Mouse (Mus musculus) thymus, postnatal 36 days (tissue): ENCODE data around the gene Tfeb.

ENCODE experiments used
- DNase-seq, 2 experiments: peaks; one replicate each; pipeline ENCODE4 v3.0.0; 2022; ENCODE audit warnings: mixed read lengths in 2 of 2

Tfeb gene

DNA sequence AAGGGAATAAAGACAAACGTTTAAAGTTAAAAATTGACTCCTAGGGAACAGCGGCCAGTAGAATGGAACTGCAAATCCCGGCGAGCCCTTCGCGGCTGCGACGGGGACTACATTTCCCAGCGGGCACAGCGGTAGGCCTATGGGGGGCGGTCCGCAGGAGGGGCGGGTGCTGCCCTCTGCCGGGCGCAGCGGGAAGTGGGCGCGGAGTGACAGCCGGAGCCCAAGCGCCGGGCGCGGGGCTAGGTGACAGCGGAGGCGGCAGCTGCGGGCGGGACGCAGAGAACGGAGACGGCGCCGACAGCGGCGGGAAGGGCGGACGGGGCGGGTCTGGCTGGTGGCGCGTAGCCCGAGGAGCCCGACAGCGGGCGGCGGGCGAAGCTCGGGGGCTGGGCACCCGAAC, at the start of gene Tfeb:
Tfeb (plus strand) TSS at position 175 of the 400 bp plus-strand sequence.
- DNase-seq: peak; percentile 96 to 97

GRCm38 (mm10) chr17:47687409-47688343, 49.2 kb upstream of the Tfeb start:
- peak; percentile 90 to 94 for DNase-seq

DNA sequence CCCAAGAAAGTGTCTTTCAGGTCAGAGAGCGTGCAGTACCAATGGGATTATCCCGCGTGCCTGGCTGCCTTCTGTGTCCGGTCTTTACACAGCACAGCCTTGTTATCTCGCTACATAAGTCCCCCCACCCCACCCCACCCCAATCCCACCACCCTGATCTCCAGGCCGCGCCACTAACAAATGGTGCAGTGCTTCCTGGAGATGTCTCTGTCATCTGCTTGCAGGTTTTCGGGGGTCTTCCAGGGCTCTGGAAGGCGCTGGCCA, 48.6 kb upstream of the Tfeb start, which contains the start of gene Tomm6:
Tomm6 (minus strand) TSS at position 43 of the 264 bp plus-strand sequence.
- DNase-seq: no peak

DNA sequence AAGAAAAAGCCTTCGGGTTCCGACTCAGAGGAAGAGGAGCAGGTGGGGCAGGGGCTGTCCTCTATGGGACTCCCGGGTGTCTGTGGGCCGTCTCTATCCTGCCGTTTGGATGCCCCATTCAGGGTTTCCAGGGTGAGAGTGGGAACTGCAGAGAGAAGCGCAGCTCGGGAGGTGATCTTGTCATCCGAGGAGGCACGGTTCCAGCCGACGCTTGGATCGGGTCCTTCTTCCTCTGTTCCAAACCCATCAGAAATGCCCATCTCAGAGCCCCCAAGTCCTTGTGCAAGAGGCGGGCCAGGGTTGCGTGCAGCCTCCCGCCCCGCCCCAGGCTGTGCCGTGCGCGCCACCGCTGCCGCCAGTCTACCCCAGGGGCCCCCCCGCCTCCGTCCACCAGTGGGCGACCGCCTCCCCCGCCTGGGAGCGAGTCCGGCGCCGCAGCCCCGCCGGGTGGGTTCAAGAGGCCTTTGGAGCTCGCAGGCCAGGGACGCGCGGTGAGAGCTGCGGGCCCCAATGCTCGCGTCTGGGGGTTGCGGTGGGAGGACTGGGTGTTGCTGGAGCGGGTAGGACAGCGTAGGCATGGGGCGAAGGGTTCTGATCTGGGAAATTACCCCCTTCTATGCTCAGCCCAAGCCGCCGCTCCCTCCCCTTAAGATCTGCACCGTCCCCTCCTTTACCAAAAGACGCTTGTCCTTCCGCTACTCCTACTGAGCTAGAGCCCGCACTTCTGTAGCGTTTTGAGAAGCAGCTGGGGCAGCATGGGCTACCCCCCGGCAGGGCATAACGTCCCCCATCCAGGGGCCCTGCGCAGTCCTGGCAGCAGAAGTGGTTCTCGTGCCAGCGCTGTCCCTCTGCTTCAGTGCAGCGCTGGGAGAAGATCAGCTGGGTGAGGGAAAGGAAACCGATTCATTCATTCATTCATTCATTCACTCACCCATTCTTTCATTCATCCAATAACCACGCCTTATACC, 47.9 kb upstream of the Tfeb start, which contains the start of gene Frs3:
Frs3 (plus strand) TSS at position 423 of the 968 bp plus-strand sequence.
- DNase-seq: peak; percentile 48 to 66

- no peak for DNase-seq
Measured at GRCm38 (mm10) chr17:47689894-47690293, 46.9 kb upstream of the Tfeb start.

DNA sequence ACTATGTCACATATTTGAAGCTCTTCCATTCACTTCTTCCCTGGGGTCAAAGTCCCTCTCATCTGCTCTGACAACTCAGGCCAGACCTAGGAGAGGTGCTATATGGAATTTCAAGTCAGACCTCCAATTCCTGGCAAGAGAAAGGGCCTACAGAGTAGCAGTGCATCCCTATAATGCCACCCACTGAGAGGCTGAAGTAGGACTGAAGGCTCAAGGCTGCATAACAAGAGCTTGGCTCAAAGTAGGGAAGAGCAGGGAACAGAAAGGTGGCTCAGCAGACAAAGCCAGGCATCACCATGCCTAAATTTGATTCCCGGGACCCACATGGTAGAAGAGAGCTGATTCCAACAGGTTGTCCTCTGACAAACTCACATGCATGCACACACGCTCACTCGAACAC, 45.2 kb upstream of the Tfeb start:
- DNase-seq: no peak

GRCm38 (mm10) chr17:47693671-47694441, 43.0 kb upstream of the Tfeb start:
- DNase-seq: no peak

- DNase-seq: no peak
Measured at GRCm38 (mm10) chr17:47694442-47694502, 42.6 kb upstream of the Tfeb start, which contains the start of gene Gm21981. TSS of gene Gm21981 (minus strand) at chr17:47694455.

- peak; percentile 94 to 96 for DNase-seq
Measured at GRCm38 (mm10) chr17:47694503-47695336, 42.1 kb upstream of the Tfeb start, which contains the start of gene Prickle4. TSS of gene Prickle4 (minus strand) at chr17:47694736.

DNA sequence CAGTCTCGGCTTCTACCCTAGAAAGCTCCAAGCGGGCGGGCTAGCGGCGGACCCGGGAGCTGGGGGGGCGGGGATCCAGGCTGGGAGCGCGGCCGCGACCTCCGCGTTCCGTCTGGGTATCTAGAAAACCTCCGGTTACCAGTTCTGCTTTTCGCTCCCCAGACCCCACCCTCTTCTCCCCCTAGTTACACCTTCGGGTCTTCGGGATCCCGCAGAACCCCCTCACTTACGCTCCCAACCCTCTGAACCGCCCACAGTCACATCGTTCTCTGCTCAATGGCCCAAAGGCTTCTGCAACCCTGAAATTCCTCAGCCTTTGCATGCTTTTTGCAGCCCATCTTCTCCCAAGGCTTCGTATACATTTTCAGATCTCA, 41.5 kb upstream of the Tfeb start:
- DNase-seq: no peak

DNA sequence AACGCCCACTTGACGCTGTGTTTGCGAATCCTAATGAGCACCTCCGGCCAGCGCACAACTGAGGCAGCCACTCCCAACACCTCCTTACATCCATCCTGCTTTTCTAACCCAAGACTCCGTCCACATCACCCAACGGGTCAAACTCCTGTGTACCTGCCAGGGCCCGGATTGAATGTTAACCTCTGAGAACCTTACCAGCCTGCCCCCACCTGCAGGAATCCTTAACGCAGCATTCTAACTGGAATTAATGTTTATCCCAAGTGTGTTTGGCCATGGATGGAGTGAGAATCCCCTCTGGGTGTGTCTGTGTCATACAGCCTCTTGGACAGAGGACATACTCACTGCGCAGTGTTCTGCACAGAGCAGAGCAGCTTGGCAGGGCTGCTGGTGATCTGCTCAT, 38.7 kb upstream of the Tfeb start:
- no peak for DNase-seq

GRCm38 (mm10) chr17:47699055-47699454, 37.8 kb upstream of the Tfeb start:
- DNase-seq: no peak

DNA sequence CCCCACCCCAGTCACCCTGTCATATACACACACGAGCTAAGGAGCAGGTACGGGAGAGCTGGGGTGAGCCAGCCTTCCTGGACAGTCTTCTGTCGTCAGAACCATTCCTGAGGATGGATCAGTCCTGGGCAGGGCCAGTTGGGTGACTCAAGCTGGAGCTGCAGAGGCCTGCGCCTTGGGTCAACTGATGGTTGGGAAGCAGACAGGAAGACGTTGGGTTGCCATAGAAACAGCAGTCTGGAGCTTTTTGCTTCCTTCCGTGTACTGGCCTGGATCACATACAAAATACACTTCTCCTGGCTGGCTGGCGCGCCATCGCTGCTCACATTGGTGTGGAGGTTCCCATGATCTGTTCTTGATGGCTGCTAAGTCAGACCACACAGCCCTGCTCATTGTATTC, 35.0 kb upstream of the Tfeb start:
- DNase-seq: no peak

DNA sequence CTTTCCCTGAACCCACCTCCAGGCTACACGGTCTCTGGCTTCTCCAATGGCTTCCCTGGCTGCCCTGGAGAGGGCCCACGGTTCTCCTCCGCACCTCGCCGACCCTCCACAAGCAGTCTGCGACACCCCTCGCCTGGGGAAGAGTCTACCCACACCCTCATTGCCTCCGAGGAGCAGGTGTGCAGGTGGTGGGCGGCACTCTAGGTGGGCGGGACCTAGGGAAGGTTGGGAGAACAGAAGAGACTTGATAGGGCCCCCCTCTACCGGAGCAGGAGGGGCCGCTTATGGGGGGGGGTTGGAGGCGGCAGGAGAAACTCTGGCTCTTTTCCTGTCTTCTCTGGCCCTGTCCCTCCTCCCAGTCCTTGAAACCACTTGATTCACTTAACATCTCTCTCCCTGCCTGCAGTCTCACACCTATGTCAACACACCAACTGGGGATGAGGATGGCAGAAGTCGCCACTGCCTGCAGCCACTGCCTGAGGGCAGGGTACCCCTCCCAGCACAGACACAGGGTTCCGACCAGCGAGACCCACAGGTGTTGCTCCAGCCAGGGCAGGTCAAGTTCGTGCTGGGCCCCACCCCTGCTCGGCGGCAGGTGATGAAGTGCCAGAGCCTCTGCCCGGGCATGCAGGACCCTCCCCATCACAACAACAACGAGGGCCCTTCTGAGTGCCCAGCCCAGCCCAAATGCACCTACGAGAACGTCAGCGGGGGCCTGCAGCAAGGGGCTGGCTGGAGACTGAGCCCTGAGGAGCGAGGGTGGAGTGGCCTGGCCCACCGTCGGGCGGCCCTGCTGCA, 34.1 kb upstream of the Tfeb start:
- no peak for DNase-seq

- DNase-seq: no peak
Measured at GRCm38 (mm10) chr17:47703556-47703955, 33.3 kb upstream of the Tfeb start.

DNA sequence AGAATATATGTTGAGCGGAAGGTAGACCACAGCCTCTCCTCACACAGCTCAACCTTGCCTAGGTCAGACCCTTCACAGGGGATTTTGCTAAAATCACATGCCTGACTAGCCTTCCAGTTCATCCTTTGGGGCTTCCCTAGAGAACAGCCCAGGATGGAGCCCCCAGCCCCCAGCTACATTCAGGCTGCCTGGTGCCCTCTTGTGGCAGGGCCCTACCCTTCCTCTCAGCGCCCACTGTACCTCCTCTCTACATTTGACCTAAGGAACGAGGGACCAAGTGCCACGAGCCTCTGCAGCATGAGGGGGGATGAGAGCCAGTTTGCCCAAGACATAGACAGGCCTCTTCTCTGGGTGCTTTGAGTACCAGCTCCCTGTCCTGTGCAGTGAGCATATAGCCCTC, 32.1 kb upstream of the Tfeb start:
- peak; percentile 14 to 24 for DNase-seq

- DNase-seq: no peak
Measured at GRCm38 (mm10) chr17:47706196-47706595, 30.6 kb upstream of the Tfeb start.

DNA sequence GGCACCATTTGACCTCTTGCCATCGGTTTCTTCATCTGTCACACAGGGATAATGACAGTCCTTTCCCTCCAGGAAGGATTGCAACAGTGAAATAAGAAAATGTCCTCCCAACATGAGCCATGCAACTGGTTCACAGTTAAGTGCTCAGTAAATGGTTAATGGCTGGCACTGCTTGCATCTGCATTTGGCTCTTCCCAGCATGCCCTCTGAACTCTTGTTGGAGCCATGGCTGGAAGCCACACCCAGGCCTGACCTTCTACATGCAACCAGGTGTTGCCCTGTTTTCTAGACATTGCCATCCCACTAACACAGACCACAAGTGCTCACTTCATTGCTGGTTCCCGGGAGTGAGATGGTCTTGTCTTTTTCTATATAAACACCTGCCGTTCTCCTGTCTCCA, 28.9 kb upstream of the Tfeb start:
- DNase-seq: no peak

DNA sequence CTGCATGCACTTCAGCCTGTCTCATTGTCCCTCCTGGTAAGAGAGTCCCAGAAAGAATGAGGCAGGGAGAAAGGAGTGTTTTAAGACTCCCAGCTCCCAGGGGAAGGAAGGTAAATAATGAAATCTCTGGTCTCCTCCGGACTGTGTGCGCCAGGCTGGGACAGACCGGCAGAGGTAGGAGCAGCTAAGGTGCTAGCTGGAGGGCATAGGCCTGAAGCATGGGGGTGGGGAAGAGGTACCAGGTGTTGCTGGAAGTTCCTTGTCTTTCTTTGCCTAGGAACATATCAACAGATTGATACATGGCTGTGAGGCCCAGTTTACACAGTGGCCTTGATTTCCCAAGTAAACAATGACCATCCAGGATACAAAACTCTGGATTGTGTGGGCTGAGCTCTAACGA, 27.9 kb upstream of the Tfeb start:
- DNase-seq: no peak

DNA sequence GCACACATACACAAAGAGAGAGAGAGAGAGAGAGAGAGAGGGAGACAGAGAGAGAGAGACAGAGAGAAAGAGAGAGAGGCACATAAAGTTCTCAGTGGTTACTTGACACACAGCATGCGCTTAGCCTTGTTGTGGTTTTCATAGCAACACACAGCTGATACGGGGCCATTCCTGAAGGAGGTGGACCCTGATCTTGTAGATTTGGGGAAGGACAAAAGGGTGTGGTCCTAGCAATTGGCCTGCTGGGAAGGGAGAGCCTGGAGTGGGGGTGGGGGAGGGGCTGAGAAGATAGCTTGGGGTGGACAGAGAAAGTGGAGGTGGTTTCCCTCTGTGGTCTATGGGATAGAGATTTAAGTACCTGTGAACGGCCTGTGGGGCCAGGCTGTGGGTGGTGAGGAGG, 26.8 kb upstream of the Tfeb start:
- no peak for DNase-seq

GRCm38 (mm10) chr17:47711883-47712282, 24.9 kb upstream of the Tfeb start:
- DNase-seq: no peak
